In genomic region chr6:148993117-148994077, GRCm38 (mm10) we compare ENCODE assay signal across 9 mouse cellular contexts. TPM values are rescaled to one million over a fixed set of nuclear protein-coding genes. Genes with fewer than 3 reads are reported as not detected.
DNase-seq lines count a peak whose midpoint lies in the region; ATAC-seq lines count a peak whose summit lies in the region.
"Had no signal": no experiment of that assay in that cellular context is flagged by ENCODE, and none has a peak within 500 bp of the region (broad histone marks: within the 10 kb centered on the region; RNA-seq: fewer than 3 reads in every experiment).

No protein-coding gene starts in this region.

- peak; percentile 49; the same call in 1 of the 2 replicates for ATAC-seq in erythroid progenitor cell, adult 5-6 weeks (replicated peaks; ENCODE audit: low FRiP score, poor library complexity, severe bottlenecking)
- ATAC-seq in kidney, embryonic 16.5 days (ENCODE audit: low FRiP score, low TSS enrichment): peak; percentile 77
- ATAC-seq in neural tube, embryonic 14.5 days (ENCODE audit: low read depth): peak; percentile 60; the same call in 1 of the 2 replicates

- peaks cover 6% of the 10 kb centered on the region; the same call in 1 of the 2 replicates for H3K4me1 ChIP-seq in kidney, embryonic 16.5 days (ENCODE audit: insufficient read depth, low read length)
- no peaks in the 10 kb centered on the region for H3K4me1 ChIP-seq in neural tube, embryonic 14.5 days (ENCODE audit: control insufficient read depth, insufficient read depth, low read length)

- no peaks in the 10 kb centered on the region for H3K9me3 ChIP-seq in kidney, embryonic 16.5 days (ENCODE audit: low read length)
- no peaks in the 10 kb centered on the region for H3K9me3 ChIP-seq in neural tube, embryonic 14.5 days (ENCODE audit: control insufficient read depth, low read length)

- no peak overlapping the region for H3K4me2 ChIP-seq in kidney, embryonic 16.5 days (replicated peaks; ENCODE audit: low read depth, low read length)
- H3K4me2 ChIP-seq in neural tube, embryonic 14.5 days (ENCODE audit: low read depth, low read length): no peak overlapping the region

- DNase-seq in cerebellum, adult 9-10 months: peak; percentile 26
- no peak for DNase-seq in cerebellum, adult 9-11 months
- DNase-seq in ES-CJ7 (ENCODE audit: low read depth, low spot score): peak; percentile 97
- DNase-seq in urinary bladder, adult 2 months (ENCODE audit: low spot score): no peak
- no peak for DNase-seq in cerebellum, adult 11-12 months

- 38% methylated on average over 9 of the region's 9 CpGs for WGBS in kidney, embryonic 16.5 days
- 16% methylated on average over 9 of the region's 9 CpGs for WGBS in neural tube, embryonic 14.5 days

- H3K4me3 ChIP-seq in kidney, embryonic 16.5 days (ENCODE audit: low read length): no peak overlapping the region
- H3K4me3 ChIP-seq in neural tube, embryonic 14.5 days (ENCODE audit: low read depth, low read length): no peak overlapping the region
- H3K4me3 ChIP-seq: myocyte had no signal

- no peak overlapping the region for H3K9ac ChIP-seq in kidney, embryonic 16.5 days (replicated peaks; ENCODE audit: low read length)
- no peak overlapping the region for H3K9ac ChIP-seq in neural tube, embryonic 14.5 days (replicated peaks; ENCODE audit: low read depth, low read length)

- H3K27ac ChIP-seq in kidney, embryonic 16.5 days (ENCODE audit: low read length): no peak overlapping the region
- H3K27ac ChIP-seq in neural tube, embryonic 14.5 days (ENCODE audit: low read depth, low read length): no peak overlapping the region

- no peaks in the 10 kb centered on the region for H3K27me3 ChIP-seq in kidney, embryonic 16.5 days (ENCODE audit: insufficient read depth, low read length)
- no peaks in the 10 kb centered on the region for H3K27me3 ChIP-seq in neural tube, embryonic 14.5 days (ENCODE audit: control insufficient read depth, insufficient read depth, low read length)

- H3K36me3 ChIP-seq in kidney, embryonic 16.5 days (ENCODE audit: insufficient read depth, low read length): peaks cover 6% of the 10 kb centered on the region; the same call in 1 of the 2 replicates
- H3K36me3 ChIP-seq in neural tube, embryonic 14.5 days (ENCODE audit: control insufficient read depth, insufficient read depth, low read length): peaks cover 17% of the 10 kb centered on the region

RNA-seq across cellular contexts. Expression of gene Sinhcaf, which starts 47.1 kb away (rescaled TPM):
- total RNA-seq in erythroid progenitor cell, adult 5-6 weeks (2015; ENCODE audit: low replicate concordance): 1.1 and 9.2 TPM in 2 replicates
- 4.5 and 14.1 TPM in 2 replicates for total RNA-seq in erythroid progenitor cell, adult 5-6 weeks (2017; ENCODE audit: low replicate concordance)
- polyA plus RNA-seq in kidney, embryonic 16.5 days (2015; fragmentation: Nextera tagmentation; extraction: Ambion mirVana): 142 and 145 TPM in 2 replicates
- polyA plus RNA-seq in neural tube, embryonic 14.5 days (2014; fragmentation: Nextera tagmentation; extraction: Ambion mirVana): 35.5 and 56.0 TPM in 2 replicates
- polyA plus RNA-seq in urinary bladder, adult 2 months (2012; rRNA removed): 17.8 and 20.9 TPM in 2 replicates

Comparison
In these comparisons a context has a peak if more than half of its experiments do, and no peak if none do; other contexts are left out.
1. DNase-seq: peak in cerebellum, adult 9-10 months (single experiment) and ES-CJ7 (single experiment); none in cerebellum, adult 9-11 months (single experiment), urinary bladder, adult 2 months (single experiment) and cerebellum, adult 11-12 months (single experiment).
2. Peak in every context shown above with its lines, with median percentiles within 50 percentile points of each other: ATAC-seq.